Mouse (Mus musculus): Measurements from ENCODE around the gene Exosc9. TPM values are rescaled to one million over a fixed set of nuclear protein-coding genes. Genes with fewer than 3 reads are reported as not detected.

Exosc9 gene
- total and polyA plus RNA-seq, 3 experiments, result 46.0 to 49.4 TPM; not detected in 1

GRCm38 (mm10) chr3:36612687-36613086 is 60.3 kb downstream of the Exosc9 start:
- no peak overlapping the region for H3K27ac ChIP-seq (ENCODE audit: control insufficient read depth, low read depth, low read length)
- TF ChIP-seq GABPA (IDR thresholded peaks at IDR 0.05; ENCODE audit: low read depth, low read length) (no peak), CHD1 (IDR thresholded peaks at IDR 0.05; ENCODE audit: low read depth, low read length) (no peak), ZKSCAN1 (IDR thresholded peaks at IDR 0.05; ENCODE audit: low read depth, low read length) (no peak), MAZ (IDR thresholded peaks at IDR 0.05; ENCODE audit: low read depth, low read length) (no peak), MAX (IDR thresholded peaks at IDR 0.05; ENCODE audit: low read length) (no peak), TCF12 (IDR thresholded peaks at IDR 0.05; ENCODE audit: low read depth, low read length) (no peak), KAT2A (conservative IDR thresholded peaks at IDR 0.05; ENCODE audit: low read depth, low read length) (no peak), POLR2AphosphoS2 (IDR thresholded peaks at IDR 0.05; ENCODE audit: low read length) (no peak), MYB (IDR thresholded peaks at IDR 0.05; ENCODE audit: low read depth, low read length) (no peak), TBP (IDR thresholded peaks at IDR 0.05; ENCODE audit: low read depth, low read length) (no peak), ELF1 (IDR thresholded peaks at IDR 0.05; ENCODE audit: low read depth, low read length) (no peak), CHD2 (IDR thresholded peaks at IDR 0.05; ENCODE audit: low read length) (no peak), BHLHE40 (IDR thresholded peaks at IDR 0.05; ENCODE audit: borderline replicate concordance, low read depth, low read length) (no peak), ETS1 (IDR thresholded peaks at IDR 0.05; ENCODE audit: low read depth, low read length) (no peak), MYC (IDR thresholded peaks at IDR 0.05; ENCODE audit: low read depth, low read length) (no peak), UBTF (IDR thresholded peaks at IDR 0.05; ENCODE audit: borderline replicate concordance, insufficient read depth, low read depth, low read length) (no peak), MAFK (IDR thresholded peaks at IDR 0.05; ENCODE audit: borderline replicate concordance, low read depth, low read length) (no peak), NRF1 (IDR thresholded peaks at IDR 0.05; ENCODE audit: insufficient read depth, low read depth, low read length, poor library complexity, severe bottlenecking) (no peak), RCOR1 (IDR thresholded peaks at IDR 0.05; ENCODE audit: low read depth, low read length) (no peak)

GRCm38 (mm10) chr3:36613202-36613907 is 60.9 kb downstream of the Exosc9 start, which contains the start of gene Bbs7:
TSS of gene Bbs7 (minus strand) at chr3:36613477.
- no peaks in the 10 kb centered on the region for H3K9me3 ChIP-seq (replicated peaks; ENCODE audit: insufficient read depth, low read length)

More at GRCm38 (mm10) chr3:36612687-36613086, 60.3 kb downstream of the Exosc9 start:
- Histone ChIP-seq H3K36me3 (ENCODE audit: control insufficient read depth in 1 of 2, insufficient read depth in 2 of 2, low read length in 2 of 2) (no peaks in the 10 kb centered on the region), H3K4me3 (ENCODE audit: control insufficient read depth in 1 of 2, insufficient read depth in 1 of 2, low read depth in 2 of 2, low read length in 2 of 2) (no peak overlapping the region), H3K4me1 (ENCODE audit: control insufficient read depth in 1 of 2, insufficient read depth in 2 of 2, low read length in 2 of 2) (no peaks in the 10 kb centered on the region), H3K79me2 (ENCODE audit: control insufficient read depth, insufficient read depth, low read length, poor library complexity) (no peaks in the 10 kb centered on the region), H3K9ac (ENCODE audit: control insufficient read depth, low read depth, low read length, poor library complexity, severe bottlenecking) (no peak overlapping the region), H3K9me3 (replicated peaks; ENCODE audit: insufficient read depth, low read length) (no peaks in the 10 kb centered on the region), H3K27me3 (ENCODE audit: control insufficient read depth in 1 of 2, insufficient read depth in 2 of 2, low read length in 2 of 2) (peaks cover 2% of the 10 kb centered on the region in 2 experiments; a peak in 2 of 4 replicates)
- no peak for DNase-seq (ENCODE audit: low read depth, low spot score)

More at GRCm38 (mm10) chr3:36613202-36613907, 60.9 kb downstream of the Exosc9 start, which contains the start of gene Bbs7:
- no peaks in the 10 kb centered on the region for H3K4me1 ChIP-seq (ENCODE audit: control insufficient read depth in 1 of 2, insufficient read depth in 2 of 2, low read length in 2 of 2)
- no peak for DNase-seq (ENCODE audit: low read depth, low spot score)
- no peak within 1 kb of the TSS for H3K4me3 ChIP-seq (ENCODE audit: control insufficient read depth in 1 of 2, insufficient read depth in 1 of 2, low read depth in 2 of 2, low read length in 2 of 2)
- TF ChIP-seq POLR2AphosphoS5 (IDR thresholded peaks at IDR 0.05; ENCODE audit: borderline replicate concordance, low read depth, low read length), result no peak
- TF ChIP-seq ZKSCAN1 (IDR thresholded peaks at IDR 0.05; ENCODE audit: low read depth, low read length), result no peak
- no peak for TF ChIP-seq TBP (IDR thresholded peaks at IDR 0.05; ENCODE audit: low read depth, low read length)
- TF ChIP-seq MAX (IDR thresholded peaks at IDR 0.05; ENCODE audit: low read length), result no peak
- TF ChIP-seq E2F4 (IDR thresholded peaks at IDR 0.05; ENCODE audit: borderline replicate concordance, low read depth, low read length), result no peak
- TF ChIP-seq MYC (IDR thresholded peaks at IDR 0.05; ENCODE audit: low read depth, low read length), result no peak
- H3K27ac ChIP-seq (ENCODE audit: control insufficient read depth, low read depth, low read length), result no peak within 1 kb of the TSS
- no peak within 1 kb of the TSS for H3K9ac ChIP-seq (ENCODE audit: control insufficient read depth, low read depth, low read length, poor library complexity, severe bottlenecking)
- no peaks in the 10 kb centered on the region for H3K36me3 ChIP-seq (ENCODE audit: control insufficient read depth in 1 of 2, insufficient read depth in 2 of 2, low read length in 2 of 2)
- H3K79me2 ChIP-seq (ENCODE audit: control insufficient read depth, insufficient read depth, low read length, poor library complexity), result no peaks in the 10 kb centered on the region
- H3K27me3 ChIP-seq (ENCODE audit: control insufficient read depth in 1 of 2, insufficient read depth in 2 of 2, low read length in 2 of 2), result peaks cover 2% of the 10 kb centered on the region in 2 experiments; a peak in 2 of 4 replicates
